Mouse (Mus musculus) C2C12 (cell line): Measurements from ENCODE around the gene Ovgp1.

Experiments used
- CTCF ChIP-seq: IDR thresholded peaks from one replicate; pipeline ENCODE4 v1.5.1; 2011; ENCODE audit not compliant: control insufficient read depth, insufficient read depth, insufficient read length
- FOSL1 ChIP-seq: IDR thresholded peaks from one replicate; pipeline ENCODE4 v1.8.0; 2011; ENCODE audit warnings: mild to moderate bottlenecking, low read length; ENCODE audit not compliant: poor library complexity, insufficient read depth, severe bottlenecking
- MAX ChIP-seq: IDR thresholded peaks from one replicate; pipeline ENCODE4 v1.6.1; 2011; ENCODE audit warnings: mild to moderate bottlenecking, control low read depth

GRCm38 (mm10) chr3:105957235-105957634, 16.3 kb upstream of the Ovgp1 start:
- no peak for TF ChIP-seq CTCF
- TF ChIP-seq FOSL1, result no peak
- TF ChIP-seq MAX, result no peak
